Mouse (Mus musculus) heart, postnatal 25 days (tissue): ENCODE results near the gene Eaf2. TPM values are rescaled to one million over a fixed set of nuclear protein-coding genes. Genes with fewer than 3 reads are reported as not detected.
"Not testable (repeated sequence)": the region's sequence is repeated elsewhere in the genome, so short reads cannot be mapped to it uniquely, and the experiment has no call there.

Experiments
- DNase-seq: peaks from one replicate; pipeline ENCODE4 v3.0.0; 2022; ENCODE audit warnings: low spot score
- intact Hi-C: fragments of 180-260 bp; cut with DNase I; formaldehyde crosslinking; loops from one replicate; pipeline ENCODE4 v1.15.1; 2025
- total RNA-seq, 2 experiments: library from RNA; stranded (reverse); gene quantifications; 2 replicates each; pipeline ENCODE4 v1.2.3; 2021

Gene Eaf2
- total RNA-seq, 2 experiments from 2014 or later, result 0.59 to 0.86 TPM

GRCm38 (mm10) chr16:36863585-36863984 lies 11.2 kb downstream of the Eaf2 start:
- DNase-seq, result no peak
- intact Hi-C loops, result no loop called here

GRCm38 (mm10) chr16:36851202-36851601 lies 23.6 kb downstream of the Eaf2 start:
- DNase-seq, result no peak
- intact Hi-C loops, result no loop called here

- intact Hi-C loops, result not testable (repeated sequence)
Measured at GRCm38 (mm10) chr16:36846894-36847293, 27.9 kb downstream of the Eaf2 start.

GRCm38 (mm10) chr16:36828820-36829219 lies 46.0 kb downstream of the Eaf2 start:
- no peak for DNase-seq
- intact Hi-C loops, result loop anchor here (2.0 kb wide), 1 partner anchor 46 kb away; the partner anchor contains the start of genes Eaf2 and Golgb1

More at GRCm38 (mm10) chr16:36846894-36847293, 27.9 kb downstream of the Eaf2 start:
- DNase-seq, result not testable (repeated sequence)

- peak; percentile 71 for DNase-seq
- intact Hi-C loops, result loop anchor here (2.0 kb wide), 1 partner anchor 47 kb away; the partner anchor contains the start of genes Eaf2 and Golgb1
Measured at GRCm38 (mm10) chr16:36828054-36828786, 46.6 kb downstream of the Eaf2 start, which contains the start of gene Iqcb1. Iqcb1 (plus strand) TSS chr16:36828385.

- no peak for DNase-seq
- intact Hi-C loops, result loop anchor here (2.0 kb wide), 1 partner anchor 47 kb away; the partner anchor contains the start of genes Eaf2 and Golgb1
Measured at GRCm38 (mm10) chr16:36827611-36828053, 47.2 kb downstream of the Eaf2 start.

- DNase-seq, result no peak
- intact Hi-C loops, result no loop called here
Measured at GRCm38 (mm10) chr16:36821474-36821873, 53.3 kb downstream of the Eaf2 start.

GRCm38 (mm10) chr16:36820747-36821146 lies 54.1 kb downstream of the Eaf2 start:
- DNase-seq, result no peak
- intact Hi-C loops, result no loop called here

GRCm38 (mm10) chr16:36820016-36820415 lies 54.8 kb downstream of the Eaf2 start:
- no peak for DNase-seq
- intact Hi-C loops, result no loop called here

- intact Hi-C loops, result loop anchor here (1.0 to 5.0 kb wide), 3 partner anchors 95 to 950 kb away; no protein-coding TSS in a partner anchor
- peak; percentile 26 for DNase-seq
Measured at GRCm38 (mm10) chr16:36817321-36817926, 57.4 kb downstream of the Eaf2 start.

GRCm38 (mm10) chr16:36816916-36817315 lies 57.9 kb downstream of the Eaf2 start:
- no peak for DNase-seq
- intact Hi-C loops, result loop anchor here (1.0 to 5.0 kb wide), 3 partner anchors 95 to 950 kb away; no protein-coding TSS in a partner anchor

GRCm38 (mm10) chr16:36813680-36814079 lies 61.1 kb downstream of the Eaf2 start:
- DNase-seq, result no peak
- intact Hi-C loops, result no loop called here

GRCm38 (mm10) chr16:36808616-36809015 lies 66.2 kb downstream of the Eaf2 start:
- DNase-seq, result no peak
- intact Hi-C loops, result no loop called here

GRCm38 (mm10) chr16:36802361-36802760 lies 72.4 kb downstream of the Eaf2 start:
- DNase-seq, result no peak
- intact Hi-C loops, result no loop called here

- DNase-seq, result no peak
- intact Hi-C loops, result no loop called here
Measured at GRCm38 (mm10) chr16:36798334-36798733, 76.5 kb downstream of the Eaf2 start.

- no peak for DNase-seq
- intact Hi-C loops, result no loop called here
Measured at GRCm38 (mm10) chr16:36794976-36795375, 79.8 kb downstream of the Eaf2 start.

GRCm38 (mm10) chr16:36790166-36790565 lies 84.6 kb downstream of the Eaf2 start:
- no peak for DNase-seq
- intact Hi-C loops, result no loop called here

GRCm38 (mm10) chr16:36786466-36786865 lies 88.3 kb downstream of the Eaf2 start:
- intact Hi-C loops, result no loop called here
- no peak for DNase-seq

GRCm38 (mm10) chr16:36784594-36785313 lies 90.0 kb downstream of the Eaf2 start, which contains the start of gene Slc15a2:
Slc15a2 (minus strand) TSS chr16:36784962.
- no peak for DNase-seq

GRCm38 (mm10) chr16:36784146-36784545 lies 90.7 kb downstream of the Eaf2 start:
- no peak for DNase-seq
- intact Hi-C loops, result no loop called here

More at GRCm38 (mm10) chr16:36784594-36785313, 90.0 kb downstream of the Eaf2 start, which contains the start of gene Slc15a2:
- intact Hi-C loops, result no loop called here
